Mouse (Mus musculus) macrophage (primary cell): ENCODE results near the gene Sympk. TPM values are rescaled to one million over a fixed set of nuclear protein-coding genes. Genes with fewer than 3 reads are reported as not detected.
A peak's percentile ranks its signal among the peaks of the same experiment; 100 is the strongest.

Experiments used
- H3K27ac ChIP-seq: fragments of 350-480 bp; formaldehyde crosslinking; 2 replicates; pipeline ENCODE4 v1.9.0; 2021
- H3K36me3 ChIP-seq: fragments of 350-480 bp; formaldehyde crosslinking; 2 replicates; pipeline ENCODE4 v1.9.0; 2021; ENCODE audit errors: inconsistent target
- H3K4me3 ChIP-seq: fragments of 350-480 bp; formaldehyde crosslinking; 2 replicates; pipeline ENCODE4 v1.9.0; 2021; ENCODE audit errors: inconsistent target
- H3K79me2 ChIP-seq: fragments of 350-480 bp; formaldehyde crosslinking; 2 replicates; pipeline ENCODE4 v1.9.0; 2021; ENCODE audit errors: inconsistent target
- whole genome bisulfite sequencing: methylation state at CpG from one replicate; pipeline ENCODE4 v1.1.7; 2026; ENCODE audit warnings: inconsistent platforms; ENCODE audit not compliant: missing documents; 5-methylcytosine and 5-hydroxymethylcytosine counted together
- polyA plus RNA-seq: library from polyadenylated mRNA; stranded (reverse); fragments of 250-400 nt; gene quantifications from 3 replicates; pipeline ENCODE4 v1.2.4, GENCODE M21; 2018; ENCODE audit warnings: inconsistent platforms

Gene Sympk
- polyA plus RNA-seq, 1 experiment from 2014 or later: 34.2 TPM

- H3K4me3 ChIP-seq: no peak overlapping the region
Measured at GRCm38 (mm10) chr7:19092381-19093173, 68.4 kb downstream of the Sympk start.

GRCm38 (mm10) chr7:19093174-19093521, 69.0 kb downstream of the Sympk start:
- no peak overlapping the region for H3K4me3 ChIP-seq
- no peaks in the 10 kb centered on the region for H3K79me2 ChIP-seq
- 0% methylated on average over 14 of the region's 15 CpGs for WGBS
- no peak overlapping the region for H3K27ac ChIP-seq
- no peaks in the 10 kb centered on the region for H3K36me3 ChIP-seq

More at GRCm38 (mm10) chr7:19092381-19093173, 68.4 kb downstream of the Sympk start:
- Histone ChIP-seq H3K36me3 (no peaks in the 10 kb centered on the region), H3K27ac (no peak overlapping the region), H3K79me2 (no peaks in the 10 kb centered on the region)
- WGBS: 30% methylated on average over 35 of the region's 38 CpGs

- Histone ChIP-seq H3K79me2 (no peaks in the 10 kb centered on the region), H3K27ac (peak overlapping the region; percentile 38), H3K36me3 (no peaks in the 10 kb centered on the region), H3K4me3 (peak overlapping the region; percentile 36)
- 2% methylated on average over 45 of the region's 45 CpGs for WGBS
Measured at GRCm38 (mm10) chr7:19093537-19094385, 69.6 kb downstream of the Sympk start.

- no peaks in the 10 kb centered on the region for H3K79me2 ChIP-seq
- peak within 1 kb of the TSS; percentile 38 for H3K27ac ChIP-seq
- 1% methylated on average over 29 of the region's 36 CpGs for WGBS
- H3K4me3 ChIP-seq: peak within 1 kb of the TSS; percentile 36
- no peaks in the 10 kb centered on the region for H3K36me3 ChIP-seq
Measured at GRCm38 (mm10) chr7:19094471-19094825, 70.3 kb downstream of the Sympk start, which contains the start of gene Six5. TSS of gene Six5 (plus strand) at chr7:19094594.

GRCm38 (mm10) chr7:19094826-19095750, 70.9 kb downstream of the Sympk start:
- Histone ChIP-seq H3K79me2 (no peaks in the 10 kb centered on the region), H3K36me3 (no peaks in the 10 kb centered on the region), H3K4me3 (no peak overlapping the region), H3K27ac (no peak overlapping the region)
- 2% methylated on average over 79 of the region's 87 CpGs for WGBS

- Histone ChIP-seq H3K27ac (no peak overlapping the region), H3K4me3 (no peak overlapping the region), H3K79me2 (no peaks in the 10 kb centered on the region), H3K36me3 (no peaks in the 10 kb centered on the region)
- 6% methylated on average over 19 of the region's 19 CpGs for WGBS
Measured at GRCm38 (mm10) chr7:19095751-19096110, 71.6 kb downstream of the Sympk start.

- Histone ChIP-seq H3K27ac (no peak overlapping the region), H3K79me2 (no peaks in the 10 kb centered on the region), H3K4me3 (no peak overlapping the region), H3K36me3 (no peaks in the 10 kb centered on the region)
- 88% methylated on average over 5 of the region's 5 CpGs for WGBS
Measured at GRCm38 (mm10) chr7:19096421-19096976, 72.3 kb downstream of the Sympk start.

- no peak overlapping the region for H3K4me3 ChIP-seq
- no peak overlapping the region for H3K27ac ChIP-seq
- 88% methylated on average over 2 of the region's 2 CpGs for WGBS
Measured at GRCm38 (mm10) chr7:19097217-19097616, 73.0 kb downstream of the Sympk start.

GRCm38 (mm10) chr7:19097863-19098262, 73.7 kb downstream of the Sympk start:
- H3K36me3 ChIP-seq: no peaks in the 10 kb centered on the region
- no peak overlapping the region for H3K27ac ChIP-seq
- H3K4me3 ChIP-seq: no peak overlapping the region
- no peaks in the 10 kb centered on the region for H3K79me2 ChIP-seq

More at GRCm38 (mm10) chr7:19097217-19097616, 73.0 kb downstream of the Sympk start:
- Histone ChIP-seq H3K36me3 (no peaks in the 10 kb centered on the region), H3K79me2 (no peaks in the 10 kb centered on the region)

- no peak overlapping the region for H3K27ac ChIP-seq
- H3K36me3 ChIP-seq: no peaks in the 10 kb centered on the region
- no peak overlapping the region for H3K4me3 ChIP-seq
- H3K79me2 ChIP-seq: no peaks in the 10 kb centered on the region
- 98% methylated on average over 7 of the region's 7 CpGs for WGBS
Measured at GRCm38 (mm10) chr7:19098811-19099210, 74.6 kb downstream of the Sympk start.

GRCm38 (mm10) chr7:19100290-19100689, 76.1 kb downstream of the Sympk start:
- H3K36me3 ChIP-seq: no peaks in the 10 kb centered on the region
- no peak overlapping the region for H3K27ac ChIP-seq
- H3K79me2 ChIP-seq: no peaks in the 10 kb centered on the region
- H3K4me3 ChIP-seq: no peak overlapping the region
- WGBS: 91% methylated on average over 1 of the region's 1 CpGs

- H3K27ac ChIP-seq: no peak overlapping the region
- no peaks in the 10 kb centered on the region for H3K36me3 ChIP-seq
- no peaks in the 10 kb centered on the region for H3K79me2 ChIP-seq
- no peak overlapping the region for H3K4me3 ChIP-seq
Measured at GRCm38 (mm10) chr7:19103741-19104140, 79.6 kb downstream of the Sympk start.
